ENCODE assay signal across 31 mouse cellular contexts in the genomic region with DNA sequence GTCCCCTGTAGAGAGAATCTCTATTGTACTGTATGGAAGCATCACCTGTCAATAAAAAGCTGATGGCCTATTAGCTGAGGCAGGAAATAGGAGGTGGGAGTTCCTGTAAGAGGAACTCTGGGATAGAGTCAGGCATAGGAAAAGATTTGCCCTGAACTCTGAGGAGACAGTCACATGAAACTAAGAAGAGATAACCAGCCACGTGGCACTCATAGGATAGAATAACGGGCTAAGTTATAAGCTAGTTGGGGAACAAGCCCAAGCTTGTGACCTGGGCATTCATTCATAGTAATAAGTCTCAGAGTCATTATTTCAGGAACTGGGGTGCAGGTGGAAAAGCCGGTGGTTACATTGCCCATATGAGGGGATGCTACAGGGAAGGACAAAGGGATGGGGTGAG.
"Had no signal": no experiment of that assay in that cellular context is flagged by ENCODE, and none has a peak within 500 bp of the region (broad histone marks: within the 10 kb centered on the region; RNA-seq: fewer than 3 reads in every experiment).

No protein-coding gene starts in this region.

- H3K9ac ChIP-seq: heart, embryonic 12.5 days; heart, embryonic 13.5 days; heart, embryonic 15.5 days; hindbrain, embryonic 12.5 days; hindbrain, embryonic 13.5 days; hindbrain, embryonic 14.5 days; hindbrain, embryonic 15.5 days; intestine, embryonic 15.5 days; kidney, embryonic 15.5 days had no signal

- H3K9me3 ChIP-seq: heart, embryonic 10.5 days; heart, embryonic 12.5 days; heart, embryonic 13.5 days; heart, embryonic 15.5 days; hindbrain, embryonic 10.5 days; hindbrain, embryonic 12.5 days; hindbrain, embryonic 13.5 days; hindbrain, embryonic 15.5 days; intestine, embryonic 15.5 days; kidney, embryonic 15.5 days had no signal

- H3K27me3 ChIP-seq: heart, embryonic 12.5 days; heart, embryonic 13.5 days; heart, embryonic 15.5 days; hindbrain, embryonic 12.5 days; hindbrain, embryonic 13.5 days; hindbrain, embryonic 15.5 days; intestine, embryonic 15.5 days; kidney, embryonic 15.5 days had no signal

- DNase-seq: heart, postnatal 10 days; heart, postnatal 14 days; heart, postnatal 36 days; heart, postnatal 4 days; kidney, adult 11 months; kidney, adult 18-20 months; kidney, adult 2 months; kidney, adult 8-10 months; kidney, adult 9 months; kidney, postnatal 10 days; kidney, postnatal 14 days; kidney, postnatal 25 days; kidney, postnatal 36 days; kidney, postnatal 4 days; layer of hippocampus, adult 9-11 months; layer of hippocampus, postnatal 36 days had no signal

- H3K4me3 ChIP-seq: heart, embryonic 10.5 days; heart, embryonic 12.5 days; heart, embryonic 13.5 days; heart, embryonic 15.5 days; hindbrain, embryonic 10.5 days; hindbrain, embryonic 12.5 days; hindbrain, embryonic 13.5 days; hindbrain, embryonic 15.5 days; intestine, embryonic 15.5 days; kidney, embryonic 15.5 days; layer of hippocampus, adult 2 months; left cerebral cortex, adult 2 months had no signal

- H3K4me1 ChIP-seq: hindbrain, embryonic 12.5 days had no signal

- H3K36me3 ChIP-seq: heart, embryonic 10.5 days; heart, embryonic 12.5 days; heart, embryonic 13.5 days; heart, embryonic 15.5 days; hindbrain, embryonic 10.5 days; hindbrain, embryonic 12.5 days; hindbrain, embryonic 13.5 days; hindbrain, embryonic 15.5 days; intestine, embryonic 15.5 days; kidney, embryonic 15.5 days had no signal

- H3K27ac ChIP-seq: heart, embryonic 10.5 days; heart, embryonic 13.5 days; heart, embryonic 15.5 days; hindbrain, embryonic 10.5 days; hindbrain, embryonic 12.5 days; hindbrain, embryonic 13.5 days; hindbrain, embryonic 14.5 days; hindbrain, embryonic 15.5 days; hindbrain, postnatal 0 days; intestine, embryonic 15.5 days; kidney, embryonic 15.5 days; kidney, postnatal 0 days; layer of hippocampus, adult 2 months; left cerebral cortex, adult 2 months had no signal
